In the genomic region with DNA sequence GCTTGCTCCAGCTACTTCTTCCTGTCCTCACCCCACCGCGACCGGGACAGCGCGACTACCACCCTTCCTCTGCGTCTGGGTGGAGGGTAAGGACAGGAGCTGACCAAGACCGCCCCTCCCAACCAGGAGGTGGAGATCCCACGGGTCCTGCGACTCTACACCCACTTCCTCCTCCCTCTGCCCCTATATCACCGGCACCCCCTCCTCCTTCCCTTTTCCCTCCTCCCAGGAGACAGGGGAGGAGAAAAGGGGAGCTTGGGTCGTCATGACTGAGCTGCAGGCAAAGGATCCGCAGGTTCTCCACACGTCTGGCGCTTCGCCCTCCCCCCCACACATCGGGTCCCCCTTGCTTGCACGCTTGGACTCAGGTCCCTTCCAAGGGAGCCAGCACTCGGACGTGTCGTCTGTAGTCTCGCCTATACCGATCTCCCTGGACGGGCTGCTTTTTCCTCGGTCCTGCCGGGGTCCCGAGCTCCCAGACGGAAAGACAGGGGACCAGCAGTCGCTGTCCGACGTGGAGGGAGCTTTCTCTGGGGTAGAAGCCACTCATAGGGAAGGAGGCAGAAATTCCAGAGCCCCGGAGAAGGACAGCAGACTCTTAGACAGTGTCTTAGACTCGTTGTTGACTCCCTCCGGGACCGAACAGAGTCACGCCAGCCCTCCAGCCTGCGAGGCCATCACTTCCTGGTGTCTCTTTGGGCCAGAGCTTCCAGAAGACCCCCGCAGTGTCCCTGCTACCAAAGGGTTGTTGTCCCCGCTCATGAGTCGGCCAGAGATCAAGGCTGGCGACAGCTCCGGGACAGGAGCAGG, we compare ENCODE assay signal across 8 mouse cellular contexts. TPM values are rescaled to one million over a fixed set of nuclear protein-coding genes. Genes with fewer than 3 reads are reported as not detected.
DNase-seq lines count a peak whose midpoint lies in the region; ATAC-seq lines count a peak whose summit lies in the region.

No protein-coding gene starts in this region.

- no peaks in the 10 kb centered on the region for H3K9me3 ChIP-seq in lung, embryonic 15.5 days

- H3K4me3 ChIP-seq in lung, embryonic 15.5 days = peak overlapping the region; percentile 50

- peak; percentile 4 for DNase-seq in layer of hippocampus, adult 11-12 months (ENCODE audit: low spot score)
- DNase-seq in layer of hippocampus, adult 9-10 months (ENCODE audit: low spot score) = no peak
- peak; percentile 26 to 31 for DNase-seq in cerebellum, postnatal 25 days
- DNase-seq in heart, postnatal 10 days = peak; percentile 2 to 6
- peak; percentile 42 to 52 for DNase-seq in kidney, postnatal 4 days
- peak; percentile 37 for DNase-seq in ovary, adult 18-20 months (ENCODE audit: low spot score)
- DNase-seq in spleen, adult 12 weeks (ENCODE audit: low spot score) = no peak

- H3K27ac ChIP-seq in lung, embryonic 15.5 days = no peak overlapping the region

- peak overlapping the region; percentile 93 for H3K4me2 ChIP-seq in lung, embryonic 15.5 days

- intact Hi-C loops in heart, postnatal 10 days (cut with DNase I) = no loop called here

- H3K36me3 ChIP-seq in lung, embryonic 15.5 days = no peaks in the 10 kb centered on the region

- WGBS in lung, embryonic 15.5 days = under 1% methylated on average over 36 of the region's 41 CpGs

- H3K27me3 ChIP-seq in lung, embryonic 15.5 days = peaks cover 50% of the 10 kb centered on the region

- ATAC-seq in lung, embryonic 15.5 days (ENCODE audit: borderline replicate concordance, extremely low read depth, low FRiP score, low TSS enrichment) = peak; percentile 20; the same call in 1 of the 2 replicates

- H3K4me1 ChIP-seq in lung, embryonic 15.5 days = peaks cover 25% of the 10 kb centered on the region

- no peak overlapping the region for H3K9ac ChIP-seq in lung, embryonic 15.5 days

RNA-seq across cellular contexts. Expression of gene Pgr, which starts 0.8 kb away (rescaled TPM):
- under 1 TPM in 1 of 2 experiments, not detected in 1; 0.05 TPM for total RNA-seq in heart, postnatal 10 days (2021)
- 0.29 and 0.38 TPM in 2 replicates for polyA plus RNA-seq in lung, embryonic 15.5 days (2015; fragmentation: Nextera tagmentation; extraction: Ambion mirVana)

Comparison
In these comparisons a context has a peak if more than half of its experiments do, and no peak if none do; other contexts are left out.
1. DNase-seq: peak in layer of hippocampus, adult 11-12 months (single experiment), cerebellum, postnatal 25 days (2 of 2), heart, postnatal 10 days (2 of 2), kidney, postnatal 4 days (2 of 2) and ovary, adult 18-20 months (single experiment); none in layer of hippocampus, adult 9-10 months (single experiment) and spleen, adult 12 weeks (single experiment).